Mouse (Mus musculus) midbrain, embryonic 14.5 days (tissue): ENCODE measurements at regions not wholly inside any gene's neighbourhood (a gene's known extent, or its start where the extent isn't known, plus 50 kb on each side); places are given as distances from the start of the nearest gene placed in this dataset.

Experiments
- ATAC-seq: fragments of 200-750 bp; cut with Nextera tagmentation; 2 replicates; pipeline ENCODE4 v1.8.0; 2017; ENCODE audit warnings: moderate number of reproducible peaks, moderate library complexity; ENCODE audit not compliant: low FRiP score, low TSS enrichment
- DNase-seq: peaks from one replicate; pipeline ENCODE4 v3.0.0-alpha.2; 2015
- H3K27ac ChIP-seq: fragments of 300-500 bp; sonication (generic); replicated peaks from 2 replicates; pipeline ENCODE4 v1.5.1; 2014; ENCODE audit warnings: mild to moderate bottlenecking, low read depth, low read length, moderate library complexity
- H3K27me3 ChIP-seq: fragments of 300-500 bp; sonication (generic); 2 replicates; pipeline ENCODE4 v1.6.1; 2014; ENCODE audit warnings: low read length, control low read depth, mixed read lengths; ENCODE audit not compliant: control insufficient read depth, insufficient read depth
- H3K36me3 ChIP-seq: fragments of 300-500 bp; sonication (generic); 2 replicates; pipeline ENCODE4 v1.6.1; 2014; ENCODE audit warnings: low read length, control low read depth; ENCODE audit not compliant: control insufficient read depth, insufficient read depth
- H3K4me1 ChIP-seq: fragments of 300-500 bp; sonication (generic); 2 replicates; pipeline ENCODE4 v1.6.1; 2014; ENCODE audit warnings: mild to moderate bottlenecking, antibody characterized with exemption, low read length, control low read depth; ENCODE audit not compliant: control insufficient read depth, insufficient read depth
- H3K4me2 ChIP-seq: fragments of 300-500 bp; sonication (generic); 2 replicates; pipeline ENCODE4 v1.6.1; 2014; ENCODE audit warnings: mild to moderate bottlenecking, low read length, moderate library complexity
- H3K4me3 ChIP-seq: fragments of 300-500 bp; sonication (generic); replicated peaks from 2 replicates; pipeline ENCODE4 v1.5.1; 2014; ENCODE audit warnings: low read depth, low read length
- H3K9ac ChIP-seq: fragments of 300-500 bp; sonication (generic); replicated peaks from 2 replicates; pipeline ENCODE4 v1.6.1; 2014; ENCODE audit warnings: mild to moderate bottlenecking, low read length, moderate library complexity
- H3K9me3 ChIP-seq: fragments of 300-500 bp; sonication (generic); 2 replicates; pipeline ENCODE4 v1.6.1; 2016; ENCODE audit warnings: low read length, control low read depth, mixed read lengths; ENCODE audit not compliant: control insufficient read depth
- WGBS: fragments of 180-500 bp; shearing (Covaris S2); extraction: QIAGEN DNeasy Blood & Tissue Kit; methylation state at CpG from one replicate; pipeline ENCODE4 v1.1.7; 2014; 5-methylcytosine and 5-hydroxymethylcytosine counted together

DNA sequence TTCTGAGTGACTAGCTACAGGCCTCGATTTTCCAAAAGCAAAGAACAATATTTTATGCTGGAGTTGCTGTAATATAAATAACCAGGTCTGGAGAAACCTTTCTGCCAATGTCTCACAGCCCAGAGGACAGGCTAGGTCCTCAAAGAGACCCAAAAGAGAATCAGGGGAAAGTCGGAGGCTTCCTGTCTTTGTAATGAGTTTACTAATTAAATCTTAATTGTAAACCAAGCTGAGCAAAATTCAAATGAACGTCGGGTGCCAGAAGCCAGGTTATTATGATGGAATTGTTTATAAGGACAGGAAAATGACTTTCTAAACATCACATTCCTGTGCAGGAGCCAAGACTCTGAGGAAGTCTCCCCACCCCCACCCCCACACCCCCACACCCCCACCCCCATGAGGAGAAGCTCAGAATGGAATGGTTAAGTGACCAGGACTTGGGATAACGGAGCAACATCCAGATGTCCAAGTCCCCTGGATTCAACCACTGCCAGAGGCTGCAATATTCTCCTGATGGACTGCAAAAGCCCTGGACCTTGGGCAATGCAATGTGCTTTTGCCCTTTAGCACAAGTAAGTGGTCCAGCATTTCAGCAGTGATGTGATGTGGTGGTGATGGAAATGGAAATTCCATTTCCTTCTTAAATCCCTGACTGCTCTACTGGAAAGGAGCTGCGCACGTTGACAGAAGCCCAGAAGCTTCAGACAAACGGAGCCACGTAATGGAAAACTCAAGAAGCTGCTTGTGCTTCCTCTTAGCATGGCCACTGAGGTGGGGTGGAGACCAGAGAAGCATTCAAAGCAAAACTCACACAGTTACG, 333.1 kb upstream of the 4930412O13Rik start:
- Histone ChIP-seq H3K27me3 (no peaks in the 10 kb centered on the region), H3K27ac (no peak overlapping the region), H3K4me1 (no peaks in the 10 kb centered on the region), H3K9ac (no peak overlapping the region), H3K36me3 (no peaks in the 10 kb centered on the region), H3K4me3 (no peak overlapping the region), H3K4me2 (no peak overlapping the region), H3K9me3 (no peaks in the 10 kb centered on the region)
- 87% methylated on average over 10 of the region's 10 CpGs for WGBS
- no peak for ATAC-seq
- DNase-seq, result no peak

GRCm38 (mm10) chr2:9553313-9553712, 327.7 kb upstream of the 4930412O13Rik start:
- H3K4me3 ChIP-seq, result no peak overlapping the region
- ATAC-seq, result no peak
- no peak for DNase-seq
- H3K27ac ChIP-seq, result no peak overlapping the region
- no peak overlapping the region for H3K4me2 ChIP-seq
- no peaks in the 10 kb centered on the region for H3K9me3 ChIP-seq
- no peaks in the 10 kb centered on the region for H3K36me3 ChIP-seq
- no peaks in the 10 kb centered on the region for H3K27me3 ChIP-seq
- H3K4me1 ChIP-seq, result no peaks in the 10 kb centered on the region
- H3K9ac ChIP-seq, result no peak overlapping the region

DNA sequence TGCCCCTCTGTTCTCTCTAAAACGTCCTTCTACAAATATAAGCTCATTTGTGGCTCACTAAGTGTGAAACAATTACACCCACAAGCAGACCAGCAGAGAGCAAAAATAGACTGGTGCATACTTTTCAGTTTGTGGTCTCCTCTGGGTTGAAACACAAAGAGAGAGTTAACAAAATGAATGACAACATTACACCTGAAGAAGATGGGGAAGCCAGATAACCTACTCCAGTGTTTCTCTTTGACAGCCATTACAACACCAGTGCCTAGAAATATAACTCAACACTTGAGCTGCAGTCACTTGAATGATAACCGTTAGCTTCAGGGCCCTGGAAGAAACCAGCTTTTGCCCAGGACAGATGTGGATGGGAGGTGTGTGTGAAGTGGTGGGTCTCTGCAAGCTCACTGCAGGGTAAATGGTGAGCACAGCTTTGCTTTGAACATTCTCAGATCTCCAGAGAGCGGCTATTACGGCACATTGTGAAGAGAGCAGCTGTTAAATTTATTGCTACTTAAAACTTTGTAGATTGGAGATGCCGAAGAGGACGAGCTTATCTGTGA, 316.5 kb upstream of the 4930412O13Rik start:
- H3K27ac ChIP-seq, result no peak overlapping the region
- no peak overlapping the region for H3K4me3 ChIP-seq
- H3K9me3 ChIP-seq, result no peaks in the 10 kb centered on the region
- H3K4me1 ChIP-seq, result no peaks in the 10 kb centered on the region
- H3K27me3 ChIP-seq, result no peaks in the 10 kb centered on the region
- no peak overlapping the region for H3K4me2 ChIP-seq
- H3K36me3 ChIP-seq, result no peaks in the 10 kb centered on the region
- WGBS, result 79% methylated on average over 6 of the region's 6 CpGs
- H3K9ac ChIP-seq, result no peak overlapping the region
- no peak for DNase-seq
- ATAC-seq, result no peak

- DNase-seq (no peak), ATAC-seq (no peak)
- no peak overlapping the region for H3K4me3 ChIP-seq
- no peak overlapping the region for H3K9ac ChIP-seq
- no peaks in the 10 kb centered on the region for H3K9me3 ChIP-seq
- no peak overlapping the region for H3K4me2 ChIP-seq
- no peaks in the 10 kb centered on the region for H3K4me1 ChIP-seq
- 71% methylated on average over 4 of the region's 4 CpGs for WGBS
- H3K27ac ChIP-seq, result no peak overlapping the region
- H3K36me3 ChIP-seq, result no peaks in the 10 kb centered on the region
- H3K27me3 ChIP-seq, result no peaks in the 10 kb centered on the region
Observed at GRCm38 (mm10) chr2:9569220-9569619, 311.8 kb upstream of the 4930412O13Rik start.

DNA sequence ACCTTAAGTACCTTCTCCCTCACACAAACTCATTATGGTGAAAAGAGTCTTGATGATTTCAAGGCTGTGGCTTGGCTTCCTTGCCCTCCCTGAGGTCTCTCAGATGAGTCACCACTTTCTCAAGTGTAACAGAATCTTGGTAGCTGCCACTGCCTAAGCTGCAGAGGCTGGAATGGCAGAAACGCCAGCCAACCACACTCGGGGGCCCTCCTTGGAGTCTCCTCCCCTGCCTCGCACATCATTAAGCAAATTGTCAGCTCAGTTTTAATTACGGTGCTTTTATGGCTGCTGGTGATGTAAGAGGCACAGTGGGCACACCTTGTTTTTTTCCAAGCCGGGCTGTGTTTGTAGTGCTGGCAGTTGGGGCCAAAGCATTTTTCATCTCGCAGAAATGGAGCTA, 306.9 kb upstream of the 4930412O13Rik start:
- Histone ChIP-seq H3K36me3 (no peaks in the 10 kb centered on the region), H3K4me1 (no peaks in the 10 kb centered on the region), H3K27ac (no peak overlapping the region), H3K4me3 (no peak overlapping the region), H3K9ac (no peak overlapping the region), H3K9me3 (no peaks in the 10 kb centered on the region), H3K4me2 (no peak overlapping the region), H3K27me3 (no peaks in the 10 kb centered on the region)
- 73% methylated on average over 6 of the region's 6 CpGs for WGBS
- ATAC-seq (no peak), DNase-seq (no peak)

GRCm38 (mm10) chr2:9574651-9575050, 306.4 kb upstream of the 4930412O13Rik start:
- Histone ChIP-seq H3K9me3 (no peaks in the 10 kb centered on the region), H3K4me3 (no peak overlapping the region), H3K4me1 (no peaks in the 10 kb centered on the region), H3K36me3 (no peaks in the 10 kb centered on the region), H3K9ac (no peak overlapping the region), H3K27ac (no peak overlapping the region), H3K27me3 (no peaks in the 10 kb centered on the region), H3K4me2 (no peak overlapping the region)
- 89% methylated on average over 5 of the region's 5 CpGs for WGBS
- ATAC-seq (no peak), DNase-seq (no peak)

DNA sequence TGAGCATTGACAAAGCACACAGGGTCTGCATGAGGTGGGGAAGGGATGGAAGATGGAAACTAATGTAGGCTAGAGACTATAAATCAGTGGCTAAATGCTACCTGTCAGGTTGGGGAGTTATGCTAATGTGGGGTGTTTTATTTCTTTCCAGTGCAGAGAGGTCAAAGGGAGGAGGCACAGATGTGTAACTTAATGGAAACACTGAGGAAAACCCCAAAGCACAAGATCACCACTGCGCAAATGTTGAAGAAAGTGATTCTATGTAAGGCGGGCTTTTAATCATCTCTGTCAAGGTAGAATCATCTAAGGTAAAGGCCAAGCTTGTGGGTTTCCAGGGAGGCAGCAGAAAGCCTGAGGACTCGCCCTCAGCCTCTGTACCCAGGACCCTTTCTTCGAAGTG, 303.2 kb upstream of the 4930412O13Rik start:
- Histone ChIP-seq H3K27ac (no peak overlapping the region), H3K9me3 (no peaks in the 10 kb centered on the region), H3K27me3 (no peaks in the 10 kb centered on the region), H3K4me1 (no peaks in the 10 kb centered on the region), H3K36me3 (no peaks in the 10 kb centered on the region), H3K4me2 (no peak overlapping the region), H3K4me3 (no peak overlapping the region), H3K9ac (no peak overlapping the region)
- WGBS, result 85% methylated on average over 4 of the region's 4 CpGs
- DNase-seq (no peak), ATAC-seq (no peak)

DNA sequence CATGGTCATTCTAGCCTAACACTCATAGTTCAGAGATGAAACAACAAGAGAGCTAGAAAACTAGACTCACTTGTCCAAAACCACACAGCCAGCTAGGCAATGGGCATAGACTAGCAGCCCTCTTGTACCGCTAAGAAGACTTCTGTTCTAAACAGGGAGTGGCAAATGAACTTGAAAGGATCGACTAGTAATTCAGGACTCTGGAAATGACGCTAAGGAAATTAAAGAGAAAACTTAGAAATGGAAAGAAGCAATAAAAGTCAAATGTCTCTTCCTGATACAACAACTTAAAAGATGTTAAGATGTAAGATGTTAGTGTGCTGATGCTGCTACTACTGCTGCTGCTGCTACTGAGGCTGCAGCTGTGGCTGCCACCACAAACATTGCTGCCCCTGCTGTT, 293.7 kb upstream of the 4930412O13Rik start:
- Histone ChIP-seq H3K27me3 (no peaks in the 10 kb centered on the region), H3K36me3 (no peaks in the 10 kb centered on the region), H3K4me3 (no peak overlapping the region), H3K4me1 (no peaks in the 10 kb centered on the region), H3K9ac (no peak overlapping the region), H3K4me2 (no peak overlapping the region), H3K9me3 (no peaks in the 10 kb centered on the region), H3K27ac (no peak overlapping the region)
- ATAC-seq, result no peak
- WGBS, result 90% methylated on average over 3 of the region's 3 CpGs
- DNase-seq, result no peak

DNA sequence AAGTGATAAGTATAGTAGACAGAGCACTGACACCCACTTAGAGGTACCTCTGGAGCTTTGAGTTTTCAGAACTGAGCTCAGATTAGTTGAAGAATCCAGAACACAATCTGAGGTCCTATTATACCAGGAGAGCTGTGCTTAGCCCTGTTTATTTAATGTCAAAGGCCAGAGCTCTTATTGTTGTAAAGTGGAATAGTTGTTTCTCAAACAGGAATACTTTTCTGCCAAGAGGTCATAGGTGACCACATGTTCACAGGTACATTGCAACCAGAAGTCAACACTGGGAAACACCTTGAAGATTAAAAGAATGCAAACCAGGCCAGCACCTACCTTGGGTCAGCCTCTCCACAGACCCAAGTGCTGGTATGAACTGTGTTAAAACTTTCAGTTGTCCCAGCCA, 291.9 kb upstream of the 4930412O13Rik start:
- DNase-seq (no peak), ATAC-seq (no peak)
- Histone ChIP-seq H3K27ac (no peak overlapping the region), H3K27me3 (no peaks in the 10 kb centered on the region), H3K4me2 (no peak overlapping the region), H3K4me3 (no peak overlapping the region), H3K9me3 (no peaks in the 10 kb centered on the region), H3K36me3 (no peaks in the 10 kb centered on the region), H3K4me1 (no peaks in the 10 kb centered on the region), H3K9ac (no peak overlapping the region)
